In the genomic region with DNA sequence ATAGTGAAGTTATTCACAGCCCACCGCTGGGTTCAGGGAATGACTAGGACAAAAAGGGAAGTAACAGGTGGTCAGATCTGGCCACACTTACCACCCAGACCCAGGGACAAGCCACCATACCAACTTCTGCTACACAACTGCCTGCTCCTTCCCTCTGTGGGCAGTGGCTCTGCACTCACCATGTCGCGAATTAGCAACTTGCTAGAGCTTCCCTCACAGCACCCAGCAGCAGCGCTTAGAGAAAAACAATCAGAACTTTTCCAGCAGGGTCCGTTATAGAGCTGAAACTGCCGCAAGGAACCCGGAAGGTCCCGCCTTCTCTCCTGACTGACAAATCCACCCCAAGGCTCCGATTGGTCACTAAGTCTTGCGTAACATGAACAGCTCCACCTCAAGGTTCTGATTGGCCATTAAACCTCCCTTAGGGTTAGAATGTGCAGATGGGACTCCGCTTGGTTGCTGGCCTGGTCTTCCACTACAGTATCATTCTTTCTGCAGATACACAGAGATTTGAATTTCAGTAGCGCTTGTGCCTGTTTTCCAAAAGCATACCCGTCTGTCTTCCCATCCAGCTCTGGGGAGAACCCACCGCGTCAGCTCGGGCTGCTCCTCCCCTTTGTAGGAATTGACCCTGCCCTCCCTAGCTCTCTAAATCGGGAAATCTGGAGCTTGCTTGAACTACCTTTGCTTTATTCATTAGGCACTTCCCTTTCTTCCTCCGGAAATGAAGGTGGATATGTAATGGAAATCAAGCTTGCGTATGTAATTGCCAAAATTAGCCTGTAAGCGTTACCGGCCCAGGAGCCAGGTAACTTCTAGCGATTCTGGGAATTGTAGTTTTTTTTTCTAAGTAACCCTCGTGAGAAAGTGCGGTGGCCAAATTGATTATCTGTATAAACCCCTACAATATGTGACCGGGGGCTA, we compare ENCODE assay signal across 8 mouse cellular contexts. TPM values are rescaled to one million over a fixed set of nuclear protein-coding genes. Genes with fewer than 3 reads are reported as not detected.
DNase-seq lines count a peak whose midpoint lies in the region; ATAC-seq lines count a peak whose summit lies in the region.

A gene (minus strand): TSS at position 332 of the 924 bp plus-strand sequence.

- peak within 1 kb of the TSS; percentile 76 for H3K27ac ChIP-seq in brown adipose tissue, adult 24 weeks (replicated peaks; ENCODE audit: low read depth, low read length)
- H3K27ac ChIP-seq in heart, embryonic 13.5 days (replicated peaks): peak within 1 kb of the TSS; percentile 72
- peak within 1 kb of the TSS; percentile 69 for H3K27ac ChIP-seq in liver, embryonic 12.5 days
- H3K27ac ChIP-seq in stomach, embryonic 15.5 days: peak within 1 kb of the TSS; percentile 87

- peak within 1 kb of the TSS; percentile 74 for H3K4me2 ChIP-seq in heart, embryonic 13.5 days
- H3K4me2 ChIP-seq in liver, embryonic 12.5 days: peak within 1 kb of the TSS; percentile 65
- H3K4me2 ChIP-seq in stomach, embryonic 15.5 days: peak within 1 kb of the TSS; percentile 60

- WGBS in heart, embryonic 13.5 days: under 1% methylated on average over 25 of the region's 25 CpGs
- under 1% methylated on average over 25 of the region's 25 CpGs for WGBS in liver, embryonic 12.5 days (ENCODE audit: insufficient replicate concordance)
- WGBS in stomach, embryonic 15.5 days: 0% methylated on average over 25 of the region's 25 CpGs

- H3K27me3 ChIP-seq in heart, embryonic 13.5 days (replicated peaks): no peaks in the 10 kb centered on the region
- no peaks in the 10 kb centered on the region for H3K27me3 ChIP-seq in liver, embryonic 12.5 days (replicated peaks)
- no peaks in the 10 kb centered on the region for H3K27me3 ChIP-seq in stomach, embryonic 15.5 days (replicated peaks)

- H3K9me3 ChIP-seq in heart, embryonic 13.5 days: no peaks in the 10 kb centered on the region
- no peaks in the 10 kb centered on the region for H3K9me3 ChIP-seq in liver, embryonic 12.5 days (replicated peaks)
- H3K9me3 ChIP-seq in stomach, embryonic 15.5 days: no peaks in the 10 kb centered on the region

- no peaks in the 10 kb centered on the region for H3K4me1 ChIP-seq in brown adipose tissue, adult 24 weeks (ENCODE audit: control insufficient read depth, insufficient read depth, insufficient read length, low read length)
- H3K4me1 ChIP-seq in heart, embryonic 13.5 days: peaks cover 6% of the 10 kb centered on the region
- H3K4me1 ChIP-seq in liver, embryonic 12.5 days: 0 out of 2 replicates have a peak, but pooled peaks cover 3% of the 10 kb centered on the region
- no peaks in the 10 kb centered on the region for H3K4me1 ChIP-seq in stomach, embryonic 15.5 days

- DNase-seq in CD4-positive, CD25-positive, alpha-beta regulatory T cell, adult 2 months (ENCODE audit: low read depth, low spot score): peak; percentile 94
- DNase-seq in fat pad, adult 2 months (ENCODE audit: extremely low read depth, low read depth, low spot score): peak; percentile 75
- DNase-seq in kidney, postnatal 10 days: peak; percentile 89
- peak; percentile 63 to 72 for DNase-seq in natural killer cell, adult 2 months (ENCODE audit: low spot score in 2 of 2)

- peak within 1 kb of the TSS; percentile 78 for H3K4me3 ChIP-seq in brown adipose tissue, adult 24 weeks (ENCODE audit: insufficient read depth, low read depth, low read length)
- peak within 1 kb of the TSS; percentile 78 for H3K4me3 ChIP-seq in heart, embryonic 13.5 days
- peak within 1 kb of the TSS; percentile 70 for H3K4me3 ChIP-seq in liver, embryonic 12.5 days
- H3K4me3 ChIP-seq in stomach, embryonic 15.5 days (replicated peaks): peak within 1 kb of the TSS; percentile 68

- H3K36me3 ChIP-seq in heart, embryonic 13.5 days: no peaks in the 10 kb centered on the region
- no peaks in the 10 kb centered on the region; the same call in 1 of the 2 replicates for H3K36me3 ChIP-seq in liver, embryonic 12.5 days
- no peaks in the 10 kb centered on the region for H3K36me3 ChIP-seq in stomach, embryonic 15.5 days

- peak within 1 kb of the TSS; percentile 85 for H3K9ac ChIP-seq in heart, embryonic 13.5 days
- peak within 1 kb of the TSS; percentile 67 for H3K9ac ChIP-seq in liver, embryonic 12.5 days
- peak within 1 kb of the TSS; percentile 32; the same call in 1 of the 2 replicates for H3K9ac ChIP-seq in stomach, embryonic 15.5 days

- ATAC-seq in heart, embryonic 13.5 days (ENCODE audit: extremely low read depth, insufficient number of reproducible peaks, low FRiP score, low TSS enrichment): peak; percentile 94
- ATAC-seq in liver, embryonic 12.5 days: peak; percentile 99
- ATAC-seq in stomach, embryonic 15.5 days (ENCODE audit: insufficient read depth, low FRiP score, low read depth): peak; percentile 99

RNA-seq across cellular contexts. Expression of the gene that starts here (rescaled TPM):
- 9.0 and 12.7 TPM in 2 replicates for polyA plus RNA-seq in brown adipose tissue, adult 24 weeks (2012; ENCODE audit: insufficient read depth, insufficient read length, missing spikeins)
- polyA plus RNA-seq in heart, embryonic 13.5 days (2015; fragmentation: Nextera tagmentation; extraction: Ambion mirVana): 9.2 and 10.3 TPM in 2 replicates
- polyA plus RNA-seq in liver, embryonic 12.5 days (2016; fragmentation: Nextera tagmentation; extraction: Ambion mirVana): 6.2 and 6.7 TPM in 2 replicates
- 13.2 and 14.0 TPM in 2 replicates for polyA plus RNA-seq in stomach, embryonic 15.5 days (2015; fragmentation: Nextera tagmentation; extraction: Ambion mirVana)

Comparison
In these comparisons a context has a peak if more than half of its experiments do, and no peak if none do; other contexts are left out.
1. Peak in every context shown above with its lines: DNase-seq, ATAC-seq, H3K4me3 ChIP-seq and H3K27ac ChIP-seq.
2. H3K9ac ChIP-seq: peak in every context shown above with its lines; median percentile 85 in heart, embryonic 13.5 days; 67 in liver, embryonic 12.5 days; 32 in stomach, embryonic 15.5 days.